Mouse (Mus musculus): ENCODE results near the gene Plpp6. TPM values are rescaled to one million over a fixed set of nuclear protein-coding genes. Genes with fewer than 3 reads are reported as not detected.
A peak's percentile ranks its signal among the peaks of the same experiment; 100 is the strongest.

Plpp6 gene
- total RNA-seq (2014; rRNA removed): 20.9 and 21.6 TPM in 2 replicates
- polyA plus RNA-seq (2015; fragmentation: Nextera tagmentation; extraction: Ambion mirVana): 13.8 and 14.2 TPM in 2 replicates

- Histone ChIP-seq H3K4me2 (ENCODE audit: low read depth, low read length) (peak within 1 kb of the TSS; percentile 87), H3K4me3 (ENCODE audit: low read length) (peak within 1 kb of the TSS; percentile 86), H3K9me3 (ENCODE audit: low read length) (no peaks in the 10 kb centered on the region), H3K27me3 (ENCODE audit: insufficient read depth, low read length) (no peaks in the 10 kb centered on the region), H3K27ac (peak within 1 kb of the TSS; percentile 90), H3K9ac (replicated peaks; ENCODE audit: low read length) (peak within 1 kb of the TSS; percentile 88), H3K4me1 (ENCODE audit: insufficient read depth, low read length) (peaks cover 18% of the 10 kb centered on the region), H3K36me3 (ENCODE audit: insufficient read depth, low read length) (no peaks in the 10 kb centered on the region)
- DNase-seq (ENCODE audit: low spot score): peak; percentile 88
- WGBS: under 1% methylated on average over 64 of the region's 73 CpGs
- peak; percentile 87 for ATAC-seq
- peak; percentile 70 for TF ChIP-seq CTCF (IDR thresholded peaks at IDR 0.05; ENCODE audit: low read depth)
Observed at GRCm38 (mm10) chr19:28963842-28964551, at the start of gene Plpp6. Gene Plpp6, plus strand, starts transcription at chr19:28963953.

GRCm38 (mm10) chr19:28914598-28914997, 49.2 kb upstream of the Plpp6 start:
- ATAC-seq (no peak), DNase-seq (ENCODE audit: low spot score) (no peak)
- no peak overlapping the region for H3K9ac ChIP-seq (replicated peaks; ENCODE audit: low read length)
- 87% methylated on average over 6 of the region's 6 CpGs for WGBS
- no peak overlapping the region for H3K4me2 ChIP-seq (ENCODE audit: low read depth, low read length)
- no peaks in the 10 kb centered on the region for H3K27me3 ChIP-seq (ENCODE audit: insufficient read depth, low read length)
- no peak overlapping the region for H3K27ac ChIP-seq
- TF ChIP-seq CTCF (IDR thresholded peaks at IDR 0.05; ENCODE audit: low read depth): no peak
- no peak overlapping the region for H3K4me3 ChIP-seq (ENCODE audit: low read length)
- no peaks in the 10 kb centered on the region for H3K9me3 ChIP-seq (ENCODE audit: low read length)
- H3K4me1 ChIP-seq (ENCODE audit: insufficient read depth, low read length): no peaks in the 10 kb centered on the region
- no peaks in the 10 kb centered on the region; the same call in 1 of the 2 replicates for H3K36me3 ChIP-seq (ENCODE audit: insufficient read depth, low read length)

- peak; percentile 7 for DNase-seq (ENCODE audit: low spot score)
- ATAC-seq: peak; percentile 61; the same call in 1 of the 2 replicates
- Histone ChIP-seq H3K9ac (replicated peaks; ENCODE audit: low read length) (no peak overlapping the region), H3K36me3 (ENCODE audit: insufficient read depth, low read length) (no peaks in the 10 kb centered on the region; the same call in 1 of the 2 replicates), H3K4me3 (ENCODE audit: low read length) (no peak overlapping the region), H3K27me3 (ENCODE audit: insufficient read depth, low read length) (no peaks in the 10 kb centered on the region), H3K27ac (no peak overlapping the region), H3K4me1 (ENCODE audit: insufficient read depth, low read length) (no peaks in the 10 kb centered on the region), H3K4me2 (ENCODE audit: low read depth, low read length) (no peak overlapping the region), H3K9me3 (ENCODE audit: low read length) (no peaks in the 10 kb centered on the region)
- no peak for TF ChIP-seq CTCF (IDR thresholded peaks at IDR 0.05; ENCODE audit: low read depth)
- 65% methylated on average over 2 of the region's 2 CpGs for WGBS
Observed at GRCm38 (mm10) chr19:28915602-28916250, 48.0 kb upstream of the Plpp6 start.

GRCm38 (mm10) chr19:28916492-28916891, 47.3 kb upstream of the Plpp6 start:
- DNase-seq (ENCODE audit: low spot score) (no peak), ATAC-seq (no peak)
- H3K27me3 ChIP-seq (ENCODE audit: insufficient read depth, low read length): no peaks in the 10 kb centered on the region
- 58% methylated on average over 4 of the region's 4 CpGs for WGBS
- H3K27ac ChIP-seq: no peak overlapping the region
- no peak overlapping the region for H3K9ac ChIP-seq (replicated peaks; ENCODE audit: low read length)
- no peak for TF ChIP-seq CTCF (IDR thresholded peaks at IDR 0.05; ENCODE audit: low read depth)
- H3K4me1 ChIP-seq (ENCODE audit: insufficient read depth, low read length): no peaks in the 10 kb centered on the region
- no peak overlapping the region for H3K4me3 ChIP-seq (ENCODE audit: low read length)
- H3K9me3 ChIP-seq (ENCODE audit: low read length): no peaks in the 10 kb centered on the region
- no peak overlapping the region for H3K4me2 ChIP-seq (ENCODE audit: low read depth, low read length)
- no peaks in the 10 kb centered on the region; the same call in 1 of the 2 replicates for H3K36me3 ChIP-seq (ENCODE audit: insufficient read depth, low read length)

- Histone ChIP-seq H3K27me3 (ENCODE audit: insufficient read depth, low read length) (no peaks in the 10 kb centered on the region), H3K4me3 (ENCODE audit: low read length) (no peak overlapping the region), H3K27ac (no peak overlapping the region), H3K36me3 (ENCODE audit: insufficient read depth, low read length) (no peaks in the 10 kb centered on the region), H3K4me2 (ENCODE audit: low read depth, low read length) (no peak overlapping the region), H3K9ac (replicated peaks; ENCODE audit: low read length) (no peak overlapping the region), H3K9me3 (ENCODE audit: low read length) (no peaks in the 10 kb centered on the region), H3K4me1 (ENCODE audit: insufficient read depth, low read length) (no peaks in the 10 kb centered on the region)
- ATAC-seq (no peak), DNase-seq (ENCODE audit: low spot score) (no peak)
- TF ChIP-seq CTCF (IDR thresholded peaks at IDR 0.05; ENCODE audit: low read depth): no peak
- WGBS: 90% methylated on average over 5 of the region's 5 CpGs
Observed at GRCm38 (mm10) chr19:28917839-28918238, 45.9 kb upstream of the Plpp6 start.

- 84% methylated on average over 5 of the region's 5 CpGs for WGBS
- no peaks in the 10 kb centered on the region for H3K4me1 ChIP-seq (ENCODE audit: insufficient read depth, low read length)
Observed at GRCm38 (mm10) chr19:28926366-28926765, 37.4 kb upstream of the Plpp6 start.

More at GRCm38 (mm10) chr19:28926366-28926765, 37.4 kb upstream of the Plpp6 start:
- no peaks in the 10 kb centered on the region for H3K36me3 ChIP-seq (ENCODE audit: insufficient read depth, low read length)
- H3K9ac ChIP-seq (replicated peaks; ENCODE audit: low read length): no peak overlapping the region
- no peaks in the 10 kb centered on the region for H3K9me3 ChIP-seq (ENCODE audit: low read length)
- TF ChIP-seq CTCF (IDR thresholded peaks at IDR 0.05; ENCODE audit: low read depth): no peak
- no peak for DNase-seq (ENCODE audit: low spot score)
- no peak overlapping the region for H3K4me3 ChIP-seq (ENCODE audit: low read length)
- no peak overlapping the region for H3K27ac ChIP-seq
- H3K27me3 ChIP-seq (ENCODE audit: insufficient read depth, low read length): no peaks in the 10 kb centered on the region
- no peak for ATAC-seq
- no peak overlapping the region for H3K4me2 ChIP-seq (ENCODE audit: low read depth, low read length)

Measured in hindbrain, postnatal 0 days (tissue).